Mouse (Mus musculus) spleen, adult 2 months (tissue): ENCODE data around the gene Galc.

Experiments
- CTCF ChIP-seq: fragments of 200-500 bp; IDR thresholded peaks from 2 replicates; pipeline ENCODE4 v1.5.1; 2011; ENCODE audit warnings: mild to moderate bottlenecking, inconsistent platforms; ENCODE audit not compliant: insufficient read depth, insufficient read length, insufficient replicate concordance; ENCODE audit errors: extremely low read depth
- POLR2A ChIP-seq: fragments of 200-500 bp; IDR thresholded peaks from 2 replicates; pipeline ENCODE4 v1.6.1; 2011; ENCODE audit warnings: low read depth, low read length, inconsistent platforms

DNA sequence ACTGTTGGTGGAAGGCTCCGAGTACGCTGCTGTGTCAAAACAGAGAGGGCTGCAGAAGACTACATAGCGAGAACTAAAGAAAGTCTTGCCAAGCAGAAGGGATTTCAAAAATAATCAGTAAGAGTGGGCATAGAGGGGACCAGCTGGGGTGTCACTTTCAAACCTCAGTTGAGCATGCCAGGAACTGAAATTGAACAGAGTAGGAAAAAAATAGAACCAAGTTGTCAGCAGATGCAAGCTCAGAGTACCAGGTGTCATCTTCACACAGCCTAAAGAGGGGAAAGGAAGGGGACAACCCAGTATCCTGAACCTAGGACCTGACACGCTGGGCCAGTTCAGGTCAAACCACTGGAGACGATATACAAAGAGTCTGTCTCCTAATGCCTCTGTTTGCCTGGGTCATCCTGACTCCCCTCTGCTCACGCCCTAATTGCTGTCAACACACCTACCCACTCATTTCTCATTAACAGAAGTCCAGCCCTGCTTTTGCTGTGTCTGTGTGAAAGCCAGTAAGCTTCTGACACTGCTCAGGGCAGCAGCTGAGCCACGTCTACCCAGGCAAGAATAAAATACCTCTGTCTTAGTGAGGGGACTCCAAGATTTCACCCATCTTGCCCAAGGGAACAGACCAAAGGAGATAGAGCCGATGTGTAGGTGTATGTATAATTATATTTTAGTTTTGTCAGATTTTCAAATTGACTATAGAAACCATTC is 71.9 kb downstream of the Galc start:
- no peak for TF ChIP-seq POLR2A
- no peak for TF ChIP-seq CTCF
